22 mouse cellular contexts compared by ENCODE assay signal in the genomic region with DNA sequence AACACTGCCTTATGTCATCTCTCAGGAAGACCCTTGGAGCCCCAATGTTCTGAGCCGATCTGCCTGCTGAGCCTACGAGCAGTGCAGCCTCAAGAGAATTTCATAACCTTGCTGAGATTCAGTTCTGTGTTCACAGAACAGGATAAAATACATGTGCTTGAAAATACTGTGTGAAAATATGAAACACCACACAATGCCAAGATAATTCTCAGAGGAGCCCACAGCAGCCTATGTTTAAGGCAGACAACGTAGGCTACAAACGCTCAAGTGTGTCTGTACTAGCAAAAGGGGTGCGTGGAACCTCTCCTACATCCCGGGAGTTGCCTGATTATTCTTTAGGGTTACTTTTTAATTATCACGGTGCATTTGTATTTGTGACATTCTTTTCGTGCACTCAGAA.
DNase-seq lines count a peak whose midpoint lies in the region; ATAC-seq and TF ChIP-seq lines count a peak whose summit lies in the region.
"Had no signal": no experiment of that assay in that cellular context is flagged by ENCODE, and none has a peak within 500 bp of the region (broad histone marks: within the 10 kb centered on the region; RNA-seq: fewer than 3 reads in every experiment).

No protein-coding gene starts in this region.

- intact Hi-C loops in heart, postnatal 36 days (cut with DNase I), result no loop called here
- intact Hi-C loops in left cerebral cortex, adult 2 months (cut with DNase I), result no loop called here
- intact Hi-C loops in left cerebral cortex, postnatal 14 days (cut with DNase I), result no loop called here

- no peak for ATAC-seq in heart, embryonic 12.5 days (ENCODE audit: insufficient number of reproducible peaks, low FRiP score)
- peak; percentile 69; the same call in 1 of the 2 replicates for ATAC-seq in embryonic facial prominence, embryonic 14.5 days (ENCODE audit: low read depth)
- ATAC-seq in limb, embryonic 15.5 days (ENCODE audit: insufficient number of reproducible peaks, low FRiP score, low TSS enrichment, low read depth), result no peak
- ATAC-seq in stomach, postnatal 0 days (ENCODE audit: low FRiP score, low TSS enrichment), result no peak
- ATAC-seq: activated CD4-positive, CD25-positive, alpha-beta regulatory T cell, adult 4 months; forebrain, embryonic 13.5 days; intestine, embryonic 15.5 days; liver, postnatal 0 days had no signal

- H3K27me3 ChIP-seq in heart, embryonic 12.5 days (replicated peaks), result no peaks in the 10 kb centered on the region
- no peaks in the 10 kb centered on the region for H3K27me3 ChIP-seq in embryonic facial prominence, embryonic 14.5 days (replicated peaks; ENCODE audit: control insufficient read depth, insufficient read depth, low read length)
- no peaks in the 10 kb centered on the region for H3K27me3 ChIP-seq in limb, embryonic 15.5 days
- H3K27me3 ChIP-seq in stomach, postnatal 0 days (ENCODE audit: control insufficient read depth, insufficient read depth, low read length), result no peaks in the 10 kb centered on the region
- H3K27me3 ChIP-seq: forebrain, embryonic 13.5 days; hindbrain, embryonic 15.5 days; intestine, embryonic 15.5 days; megakaryocyte, embryonic 14.5 days; neural tube, embryonic 13.5 days had no signal

- H3K36me3 ChIP-seq in heart, embryonic 12.5 days, result no peaks in the 10 kb centered on the region
- H3K36me3 ChIP-seq in embryonic facial prominence, embryonic 14.5 days (ENCODE audit: control insufficient read depth, insufficient read depth, low read length), result no peaks in the 10 kb centered on the region
- no peaks in the 10 kb centered on the region for H3K36me3 ChIP-seq in limb, embryonic 15.5 days
- no peaks in the 10 kb centered on the region for H3K36me3 ChIP-seq in stomach, postnatal 0 days (ENCODE audit: control insufficient read depth, insufficient read depth, low read length)
- H3K36me3 ChIP-seq: G1E; hindbrain, embryonic 15.5 days; intestine, embryonic 15.5 days; neural tube, embryonic 13.5 days had no signal

- no peak for TF ChIP-seq CTCF in left cerebral cortex, adult 2 months (IDR thresholded peaks at IDR 0.05)
- TF ChIP-seq CTCF in stomach, postnatal 0 days (IDR thresholded peaks at IDR 0.05; ENCODE audit: low read depth), result no peak

- 0 out of 2 replicates have a peak, but pooled peaks cover 7% of the 10 kb centered on the region for H3K4me1 ChIP-seq in heart, embryonic 12.5 days (replicated peaks)
- no peaks in the 10 kb centered on the region for H3K4me1 ChIP-seq in embryonic facial prominence, embryonic 14.5 days (ENCODE audit: control insufficient read depth, insufficient read depth, low read length)
- peaks cover 10% of the 10 kb centered on the region; the same call in 1 of the 2 replicates for H3K4me1 ChIP-seq in limb, embryonic 15.5 days
- H3K4me1 ChIP-seq in stomach, postnatal 0 days (replicated peaks; ENCODE audit: control insufficient read depth, insufficient read depth), result no peaks in the 10 kb centered on the region
- H3K4me1 ChIP-seq: forebrain, embryonic 13.5 days; hindbrain, embryonic 15.5 days; intestine, embryonic 15.5 days; megakaryocyte, embryonic 14.5 days; neural tube, embryonic 13.5 days had no signal

- 84% methylated on average over 8 of the region's 8 CpGs for WGBS in heart, embryonic 12.5 days
- WGBS in embryonic facial prominence, embryonic 14.5 days, result 38% methylated on average over 8 of the region's 8 CpGs
- WGBS in limb, embryonic 15.5 days, result 54% methylated on average over 8 of the region's 8 CpGs
- WGBS in stomach, postnatal 0 days, result 78% methylated on average over 8 of the region's 8 CpGs

- H3K9ac ChIP-seq in heart, embryonic 12.5 days, result no peak overlapping the region
- 0 out of 2 replicates have a peak overlapping the region, but pooled peaks have one; percentile 23 for H3K9ac ChIP-seq in embryonic facial prominence, embryonic 14.5 days (ENCODE audit: low read depth, low read length)
- no peak overlapping the region for H3K9ac ChIP-seq in limb, embryonic 15.5 days
- H3K9ac ChIP-seq in stomach, postnatal 0 days (ENCODE audit: low read length), result no peak overlapping the region
- H3K9ac ChIP-seq: forebrain, embryonic 13.5 days; hindbrain, embryonic 15.5 days; intestine, embryonic 15.5 days; liver, postnatal 0 days; neural tube, embryonic 13.5 days had no signal

- DNase-seq in heart, postnatal 36 days, result no peak
- no peak for DNase-seq in left cerebral cortex, adult 2 months (ENCODE audit: extremely low spot score in 1 of 2, low spot score in 2 of 2)
- DNase-seq in left cerebral cortex, postnatal 14 days (ENCODE audit: low spot score in 2 of 2), result no peak
- peak; percentile 54 for DNase-seq in embryonic facial prominence, embryonic 14.5 days (ENCODE audit: low spot score)
- no peak for DNase-seq in kidney, postnatal 10 days
- DNase-seq in stomach, postnatal 0 days (ENCODE audit: low spot score), result no peak
- DNase-seq: adrenal gland, postnatal 10 days; cerebellum, adult 9-11 months; gastrocnemius, postnatal 10 days; kidney, adult 9 months; kidney, postnatal 36 days; liver, postnatal 0 days had no signal

- no peak overlapping the region for H3K4me2 ChIP-seq in heart, embryonic 12.5 days
- H3K4me2 ChIP-seq in embryonic facial prominence, embryonic 14.5 days (ENCODE audit: low read depth, low read length), result peak overlapping the region; percentile 43
- H3K4me2 ChIP-seq in limb, embryonic 15.5 days, result peak overlapping the region; percentile 36
- no peak overlapping the region; the same call in 1 of the 2 replicates for H3K4me2 ChIP-seq in stomach, postnatal 0 days (replicated peaks; ENCODE audit: low read depth)
- H3K4me2 ChIP-seq: forebrain, embryonic 13.5 days; hindbrain, embryonic 15.5 days; intestine, embryonic 15.5 days; neural tube, embryonic 13.5 days had no signal

- peaks cover 3% of the 10 kb centered on the region; the same call in 1 of the 2 replicates for H3K9me3 ChIP-seq in heart, embryonic 12.5 days (replicated peaks)
- H3K9me3 ChIP-seq in embryonic facial prominence, embryonic 14.5 days (ENCODE audit: control insufficient read depth, low read length), result no peaks in the 10 kb centered on the region
- H3K9me3 ChIP-seq in limb, embryonic 15.5 days, result no peaks in the 10 kb centered on the region
- H3K9me3 ChIP-seq in stomach, postnatal 0 days (ENCODE audit: control insufficient read depth, low read length), result no peaks in the 10 kb centered on the region
- H3K9me3 ChIP-seq: hindbrain, embryonic 15.5 days; intestine, embryonic 15.5 days; neural tube, embryonic 13.5 days had no signal

- peak overlapping the region; percentile 9; the same call in 1 of the 2 replicates for H3K27ac ChIP-seq in heart, embryonic 12.5 days (ENCODE audit: poor library complexity, severe bottlenecking)
- H3K27ac ChIP-seq in left cerebral cortex, adult 2 months, result no peak overlapping the region
- peak overlapping the region; percentile 80 for H3K27ac ChIP-seq in embryonic facial prominence, embryonic 14.5 days (replicated peaks; ENCODE audit: low read depth, low read length)
- peak overlapping the region; percentile 52 for H3K27ac ChIP-seq in limb, embryonic 15.5 days
- H3K27ac ChIP-seq in stomach, postnatal 0 days (replicated peaks), result no peak overlapping the region
- H3K27ac ChIP-seq: forebrain, embryonic 13.5 days; hindbrain, embryonic 15.5 days; intestine, embryonic 15.5 days; neural tube, embryonic 13.5 days had no signal

- H3K4me3 ChIP-seq in heart, embryonic 12.5 days, result no peak overlapping the region
- peak overlapping the region; percentile 16; the same call in 1 of the 2 replicates for H3K4me3 ChIP-seq in left cerebral cortex, adult 2 months
- H3K4me3 ChIP-seq in embryonic facial prominence, embryonic 14.5 days (ENCODE audit: low read depth, low read length), result peak overlapping the region; percentile 10; the same call in 1 of the 2 replicates
- peak overlapping the region; percentile 7; the same call in 1 of the 2 replicates for H3K4me3 ChIP-seq in limb, embryonic 15.5 days
- H3K4me3 ChIP-seq in stomach, postnatal 0 days (ENCODE audit: low read depth, low read length), result no peak overlapping the region
- H3K4me3 ChIP-seq: erythroblast, embryonic 14.5 days; forebrain, embryonic 13.5 days; hindbrain, embryonic 15.5 days; intestine, embryonic 15.5 days; megakaryocyte, embryonic 14.5 days; neural tube, embryonic 13.5 days had no signal

- no peak for TF ChIP-seq EP300 in stomach, postnatal 0 days (optimal IDR thresholded peaks at IDR 0.05)

Comparison
In these comparisons a context has a peak if more than half of its experiments do, and no peak if none do; other contexts are left out.
1. H3K27ac ChIP-seq: peak in heart, embryonic 12.5 days (single experiment), embryonic facial prominence, embryonic 14.5 days (single experiment) and limb, embryonic 15.5 days (single experiment); none in left cerebral cortex, adult 2 months (single experiment) and stomach, postnatal 0 days (single experiment).
2. H3K4me2 ChIP-seq: peak in embryonic facial prominence, embryonic 14.5 days (single experiment) and limb, embryonic 15.5 days (single experiment); none in heart, embryonic 12.5 days (single experiment) and stomach, postnatal 0 days (single experiment).
3. H3K4me3 ChIP-seq: peak in left cerebral cortex, adult 2 months (single experiment), embryonic facial prominence, embryonic 14.5 days (single experiment) and limb, embryonic 15.5 days (single experiment); none in heart, embryonic 12.5 days (single experiment) and stomach, postnatal 0 days (single experiment).